Mouse (Mus musculus) cerebellum, postnatal 36 days (tissue): ENCODE results near the gene Brip1.
A peak's percentile ranks its signal among the peaks of the same experiment; 100 is the strongest.
"Not testable (repeated sequence)": the region's sequence is repeated elsewhere in the genome, so short reads cannot be mapped to it uniquely, and the experiment has no call there.

Experiments
- DNase-seq, 2 experiments: peaks; one replicate each; pipeline ENCODE4 v3.0.0; 2021 to 2022; ENCODE audit warnings: mixed read lengths in 2 of 2

The Brip1 gene

DNA sequence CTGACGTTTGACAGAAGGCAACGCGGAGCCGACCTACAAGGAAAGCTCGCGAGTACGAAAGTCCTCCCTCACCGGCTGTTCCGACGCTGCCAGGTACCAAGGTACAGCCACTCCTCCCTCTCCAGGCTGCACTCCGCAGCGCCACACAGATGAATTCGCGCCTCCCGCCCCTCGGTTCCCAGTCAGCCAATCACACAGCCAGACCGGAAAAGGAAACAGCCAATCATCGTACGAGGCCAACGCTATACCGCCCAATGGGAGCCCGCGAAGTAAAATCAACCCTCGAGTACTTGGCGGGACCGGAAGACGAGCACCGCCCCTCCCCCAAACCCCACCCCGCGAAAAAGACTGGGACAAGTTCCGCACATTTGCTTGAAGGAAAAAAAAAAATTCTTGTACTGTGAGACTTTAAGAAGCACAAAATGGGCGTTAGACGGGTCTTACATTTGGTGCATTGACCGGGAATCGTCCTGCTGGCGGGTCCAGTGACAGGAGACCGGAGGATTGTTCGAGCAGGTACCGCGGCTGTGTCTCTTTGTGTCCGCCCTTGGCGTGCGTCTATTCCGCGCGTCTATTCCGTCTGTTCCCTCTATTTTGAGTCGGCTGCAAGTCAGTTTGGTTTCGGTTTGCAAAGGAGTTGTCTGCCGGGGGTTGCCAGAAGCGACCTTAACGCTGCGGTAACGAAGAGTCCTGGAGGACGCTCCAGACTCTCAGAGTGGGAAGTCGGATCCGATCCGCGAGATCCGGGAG lies at the start of gene Brip1:
Gene Brip1, minus strand, starts transcription at position 157 of the 750 bp plus-strand sequence.
- DNase-seq = peak; percentile 89 to 92

DNA sequence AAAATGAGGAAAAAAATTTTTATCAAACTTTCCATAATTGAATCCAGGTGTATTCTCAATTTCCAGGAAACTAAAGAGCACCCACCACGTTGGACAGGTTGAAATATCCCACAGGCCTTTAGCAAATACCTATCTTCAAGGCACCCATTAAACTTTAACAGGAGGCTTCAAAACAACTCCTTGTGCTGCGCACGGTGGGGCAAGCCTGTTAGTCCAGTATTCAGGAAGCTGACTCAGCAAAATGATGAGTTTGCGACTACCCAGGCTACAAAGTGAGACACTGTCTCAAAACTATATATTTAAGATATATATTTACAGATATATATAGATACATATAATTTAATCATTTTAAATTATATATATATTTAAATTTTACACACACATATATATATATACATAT lies 31.5 kb upstream of the Brip1 start:
- no peak for DNase-seq

DNA sequence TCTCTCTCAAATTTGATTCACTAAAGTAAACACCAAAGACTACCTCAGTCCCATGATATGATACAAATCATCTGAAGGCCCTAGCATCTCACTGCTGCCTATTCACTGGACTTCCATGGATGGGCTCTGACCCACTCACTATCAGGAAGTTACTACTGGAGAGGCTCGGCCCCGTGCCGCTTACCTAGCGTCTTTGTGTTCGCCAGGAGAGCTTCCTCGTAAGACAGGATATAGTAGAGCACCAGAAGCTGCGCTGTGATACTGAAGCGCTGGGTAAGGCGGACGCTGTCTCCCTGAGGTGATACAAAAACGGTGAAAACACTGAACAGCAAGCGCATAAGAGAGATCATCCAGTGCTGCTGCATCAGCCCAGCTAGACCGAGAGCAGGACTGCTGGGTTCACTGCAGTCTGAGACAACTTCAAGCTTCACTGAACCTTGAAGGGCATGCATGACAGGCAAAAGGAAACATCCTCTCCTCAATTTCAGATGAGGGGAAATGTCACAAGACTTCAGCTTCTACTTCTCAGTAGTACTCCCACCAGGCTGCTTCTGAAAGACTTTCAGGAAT lies 30.9 kb upstream of the Brip1 start:
- no peak for DNase-seq

- DNase-seq = no peak
Measured at GRCm38 (mm10) chr11:86226646-86227180, 25.7 kb upstream of the Brip1 start.

GRCm38 (mm10) chr11:86225761-86226160 lies 24.8 kb upstream of the Brip1 start:
- no peak for DNase-seq

DNA sequence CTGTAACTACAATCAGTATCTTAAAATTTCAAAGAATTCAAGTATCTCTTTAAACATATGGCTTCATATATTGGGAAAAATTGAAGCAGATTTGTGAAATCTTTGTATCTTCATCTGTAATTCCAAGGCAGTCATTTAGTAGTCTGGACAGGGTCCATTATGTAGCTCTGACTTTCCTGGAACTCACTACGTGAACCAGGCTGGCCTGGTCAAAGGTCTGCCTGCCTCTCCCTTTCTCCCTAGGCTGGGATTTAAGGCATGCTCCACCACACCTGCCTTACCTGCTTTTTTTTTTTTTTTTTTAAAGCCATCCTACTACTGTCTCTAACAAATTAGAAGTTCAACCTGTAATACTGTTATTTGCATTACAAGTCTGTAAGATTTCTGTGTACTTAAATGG lies 10.8 kb upstream of the Brip1 start:
- no peak for DNase-seq

DNA sequence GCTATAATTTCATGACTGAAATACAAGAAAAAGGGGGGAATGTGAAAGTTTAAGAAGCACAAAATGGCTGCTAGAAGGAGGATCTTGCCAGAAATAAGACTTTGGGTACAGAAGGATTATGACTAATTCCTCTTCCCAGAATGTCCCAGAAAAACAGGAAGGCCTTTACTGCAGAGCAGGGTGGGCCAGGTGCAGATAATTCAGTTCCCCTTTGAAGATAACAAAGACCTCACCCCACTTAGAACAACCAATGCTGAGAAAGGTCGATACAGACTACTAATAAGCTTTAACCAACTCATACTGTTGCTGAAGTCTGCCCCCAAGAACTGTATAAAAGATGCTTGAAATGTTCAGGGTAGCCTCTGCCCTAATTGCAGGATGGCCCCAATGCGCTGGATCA lies 8.1 kb upstream of the Brip1 start:
- DNase-seq = no peak

DNA sequence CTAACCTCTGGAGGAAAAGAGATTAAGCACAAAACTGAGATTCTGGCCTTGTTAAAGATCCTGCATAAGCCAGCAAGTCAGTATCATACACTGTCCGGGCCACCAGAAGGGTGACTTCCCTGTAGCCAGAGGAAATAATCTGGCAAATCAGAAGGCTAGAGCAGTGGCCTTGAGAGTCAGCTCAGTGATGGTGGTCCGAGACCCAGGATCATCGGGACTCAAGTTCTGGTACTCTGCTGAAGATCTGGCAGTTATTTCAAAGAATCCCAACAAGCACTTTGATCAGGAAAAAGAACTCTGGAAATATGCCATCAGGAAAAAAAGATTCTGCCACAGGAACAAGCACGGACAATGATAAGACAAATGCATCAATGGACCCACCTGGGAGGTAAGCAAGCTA lies 4.9 kb upstream of the Brip1 start:
- no peak for DNase-seq

- DNase-seq = no peak
Measured at GRCm38 (mm10) chr11:86205031-86205430, 4.0 kb upstream of the Brip1 start.

- DNase-seq = peak in 1 of 2 experiments; percentile 8
Measured at GRCm38 (mm10) chr11:86201901-86202675, 1.1 kb upstream of the Brip1 start.

DNA sequence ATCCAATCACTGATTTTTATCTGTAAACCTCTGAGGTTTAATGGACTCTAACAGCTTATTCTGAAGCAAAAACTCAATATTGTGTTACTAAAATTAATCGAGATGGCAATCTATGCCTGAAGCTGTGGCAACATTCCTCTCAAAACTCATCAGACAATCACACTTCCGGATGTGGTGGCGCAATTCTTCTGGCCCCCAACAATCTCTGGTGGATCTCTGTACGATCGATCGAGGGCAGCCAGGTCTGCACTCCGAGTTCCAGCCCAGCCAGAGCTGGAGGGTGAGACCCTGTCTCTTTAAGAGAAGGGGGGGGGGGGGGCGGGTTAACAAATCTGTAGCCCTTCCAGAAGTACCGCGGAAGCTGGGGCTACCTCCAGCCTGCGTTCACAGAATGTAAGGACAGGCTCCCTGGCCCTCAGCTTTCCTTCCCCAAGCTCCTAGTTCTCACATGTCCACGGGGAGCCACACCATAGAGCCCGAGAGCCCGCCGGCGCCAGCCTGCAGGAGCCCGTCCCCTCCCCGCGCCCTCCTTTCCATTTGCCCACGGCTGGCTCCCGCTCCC lies 452 bp downstream of the Brip1 start:
- DNase-seq = no peak

DNA sequence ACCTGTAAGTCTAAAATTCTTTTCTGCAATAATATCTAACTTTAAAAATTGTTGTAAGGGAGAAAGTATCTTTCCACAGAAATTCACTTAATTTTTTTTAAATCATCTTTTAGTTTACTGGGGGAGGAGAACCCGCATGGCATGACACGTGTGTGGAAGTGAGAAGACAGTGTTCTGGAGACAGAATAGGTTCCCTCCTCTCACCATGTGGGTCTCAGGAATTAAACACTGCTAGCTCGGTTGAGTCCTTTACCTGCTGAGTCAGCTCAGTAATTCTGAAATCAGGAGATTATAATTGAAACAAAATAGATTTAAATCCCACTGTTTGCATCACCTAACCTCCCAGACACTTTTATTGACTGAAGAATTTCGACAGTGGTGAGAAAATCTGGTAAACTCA lies 1.3 kb downstream of the Brip1 start:
- no peak for DNase-seq

DNA sequence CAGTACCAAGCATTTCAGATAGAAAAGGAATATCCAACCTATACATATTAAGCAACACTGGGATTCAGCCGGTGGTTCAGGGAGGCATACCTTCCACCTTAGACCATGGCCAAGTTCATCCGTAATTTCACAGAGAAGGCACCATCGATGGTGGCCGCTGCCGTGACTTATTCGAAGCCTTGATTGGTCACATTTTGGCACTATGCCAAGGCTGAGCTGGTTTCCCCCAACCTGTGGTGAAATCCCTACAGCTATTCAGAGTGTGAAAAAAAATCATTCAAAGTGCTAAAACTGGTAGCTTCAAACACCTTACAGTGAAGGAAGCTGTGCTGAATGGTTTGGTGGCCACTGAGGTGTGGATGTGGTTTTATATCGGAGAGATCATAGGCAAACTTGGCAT lies 15.8 kb downstream of the Brip1 start:
- not testable (repeated sequence) for DNase-seq

GRCm38 (mm10) chr11:86175833-86176232 lies 25.2 kb downstream of the Brip1 start:
- DNase-seq = no peak

GRCm38 (mm10) chr11:86174173-86174572 lies 26.8 kb downstream of the Brip1 start:
- peak; percentile 34 to 45 for DNase-seq

DNA sequence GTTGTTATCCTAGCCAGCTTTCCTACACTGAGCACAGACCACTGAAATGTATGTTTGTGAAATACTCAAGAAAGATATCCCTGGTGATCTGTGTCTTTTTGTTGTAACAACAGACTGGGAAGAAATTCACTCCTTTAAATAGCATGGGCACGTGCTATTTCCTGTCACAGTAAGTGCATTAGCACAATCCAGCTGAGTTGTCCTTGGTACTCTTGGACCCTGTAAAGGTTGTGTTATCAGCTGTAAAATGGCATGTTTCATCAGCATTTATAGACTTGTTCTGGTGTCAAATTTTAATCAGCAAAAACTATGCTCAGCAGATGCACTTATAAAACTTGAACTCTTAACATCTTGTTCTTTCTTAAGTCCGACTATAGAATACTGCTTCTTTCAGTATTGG lies 30.2 kb downstream of the Brip1 start:
- no peak for DNase-seq

- no peak for DNase-seq
Measured at GRCm38 (mm10) chr11:86160251-86160650, 40.7 kb downstream of the Brip1 start.

DNA sequence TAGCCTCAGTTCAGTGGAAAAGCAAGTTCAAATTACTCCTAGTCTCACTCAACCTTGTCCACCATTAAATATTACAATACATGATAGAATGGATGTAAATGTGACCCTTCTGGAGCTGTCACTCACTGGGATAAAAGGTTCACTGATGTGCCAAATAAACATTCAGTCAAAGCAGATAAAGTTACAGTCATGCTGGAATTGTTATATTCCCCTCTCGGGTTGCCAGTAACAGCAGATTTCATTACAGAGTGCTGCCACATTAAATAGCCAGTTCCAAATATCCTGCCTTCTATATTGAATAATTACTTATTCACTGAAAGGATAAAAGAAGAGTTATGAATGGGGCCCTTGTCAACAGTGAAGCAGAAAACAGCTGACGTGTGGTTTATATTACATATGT lies 42.0 kb downstream of the Brip1 start:
- no peak for DNase-seq

GRCm38 (mm10) chr11:86155638-86156037 lies 45.4 kb downstream of the Brip1 start:
- DNase-seq = no peak

DNA sequence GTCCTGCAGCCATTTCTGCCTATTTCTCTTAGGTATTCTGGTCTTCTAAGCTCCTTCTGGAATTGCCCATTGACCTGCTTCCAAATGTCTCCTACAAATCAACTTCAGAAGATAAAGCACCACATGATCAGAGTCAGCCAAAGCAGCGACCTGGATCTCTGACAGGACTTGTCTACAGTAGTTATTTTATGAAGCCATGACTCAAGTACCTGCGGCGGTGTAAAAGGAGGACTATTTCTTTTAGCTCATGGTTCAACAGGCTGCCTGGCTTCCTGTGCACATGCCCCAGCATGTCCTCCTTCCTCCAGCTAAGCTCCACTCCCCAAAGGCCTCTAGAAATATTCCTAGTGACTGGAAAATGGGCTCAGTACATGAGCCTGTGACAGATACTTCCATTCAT lies 69.7 kb downstream of the Brip1 start:
- no peak for DNase-seq

DNA sequence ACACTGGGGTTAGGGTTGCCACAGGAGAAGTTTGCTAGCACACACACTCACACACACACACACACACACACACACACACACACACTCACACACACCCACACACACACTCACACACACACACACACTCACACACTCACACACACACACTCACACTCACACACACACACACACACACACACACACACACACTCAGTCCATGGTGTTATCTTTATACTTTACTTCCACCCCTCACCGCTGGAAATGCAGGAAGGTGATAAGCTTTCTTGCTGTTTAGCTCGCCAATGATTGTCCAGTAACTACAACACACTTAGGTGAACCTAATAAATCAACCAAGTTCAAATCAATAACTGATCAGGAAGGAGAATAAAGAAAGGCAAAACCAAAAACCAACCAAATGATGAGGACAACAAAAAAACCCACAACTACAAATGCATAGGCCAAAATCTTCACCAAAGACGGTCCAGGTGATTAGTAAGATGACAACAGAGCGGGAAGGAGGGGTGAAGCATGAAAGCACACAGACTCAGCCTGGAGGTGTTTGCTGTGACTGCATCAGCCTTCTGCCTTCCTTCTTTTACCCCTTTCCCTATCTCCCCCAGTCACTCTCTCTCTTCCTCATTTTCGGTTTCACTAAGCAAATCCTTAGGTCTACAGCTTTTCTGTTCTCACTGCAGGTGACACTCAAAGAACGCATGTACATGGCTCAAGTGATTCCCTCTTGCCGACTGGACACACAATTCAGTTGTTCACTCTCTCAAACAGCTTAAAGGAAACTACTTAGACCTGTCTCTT lies 83.7 kb downstream of the Brip1 start:
- no peak for DNase-seq

GRCm38 (mm10) chr11:86115955-86116354 lies 85.0 kb downstream of the Brip1 start:
- DNase-seq = no peak

GRCm38 (mm10) chr11:86107276-86107675 lies 93.7 kb downstream of the Brip1 start:
- DNase-seq = no peak
